Mouse (Mus musculus) v-Abl transformed pro-B cells (cell line): ENCODE data around the gene Tff2.

Source experiments
- in situ Hi-C, 2 experiments: fragments of 400-800 bp; cut with MboI; formaldehyde crosslinking; loops; one replicate each; pipeline ENCODE4 v1.15.1; 2025; ENCODE audit not compliant: unreplicated experiment in 2 of 2

Gene Tff2

GRCm38 (mm10) chr17:31138398-31138797, 5.7 kb downstream of the Tff2 start:
- in situ Hi-C loops: loop anchor here in 1 of 2 experiments (5.0 kb wide), 1 partner anchor 134 kb away; no protein-coding TSS in a partner anchor

DNA sequence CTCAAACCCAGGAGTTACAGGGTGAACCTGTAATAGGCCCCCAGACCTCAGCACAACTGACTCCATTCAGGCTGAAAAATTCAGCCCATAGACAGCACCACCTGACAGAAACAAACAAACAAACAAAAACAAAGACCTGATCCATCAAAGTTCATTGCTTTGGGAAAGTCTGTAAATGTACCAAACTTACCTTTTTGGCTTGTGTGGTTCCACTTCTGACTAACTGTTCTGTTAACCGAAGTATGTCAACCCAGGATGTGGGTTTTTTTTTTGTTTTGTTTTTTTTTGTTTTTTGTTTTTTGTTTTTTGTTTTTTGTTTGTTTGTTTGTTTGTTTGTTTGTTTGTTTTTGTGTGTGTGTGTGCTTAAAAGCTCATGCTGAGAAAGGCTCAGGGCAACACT, 7.3 kb downstream of the Tff2 start:
- in situ Hi-C loops: loop anchor here in 1 of 2 experiments (5.0 kb wide), 1 partner anchor 135 kb away; no protein-coding TSS in a partner anchor

DNA sequence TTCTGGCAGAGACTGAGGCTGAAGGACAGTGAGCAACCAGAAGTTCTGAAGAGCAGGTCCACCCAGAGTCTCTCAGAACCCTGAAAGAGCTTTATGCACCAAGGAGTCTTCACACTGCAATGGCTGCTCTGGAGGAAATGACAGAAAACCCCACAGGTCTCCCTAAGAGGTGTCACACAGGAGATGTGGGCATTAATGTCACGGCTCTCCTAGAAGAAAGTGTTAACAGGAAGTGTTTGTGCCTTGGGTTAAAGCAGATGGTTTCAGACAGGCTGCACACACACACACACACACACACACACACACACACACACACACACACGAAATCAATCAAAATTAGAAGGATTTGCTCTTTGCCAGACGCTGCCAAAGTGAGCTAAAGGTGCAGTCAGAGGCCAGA, 7.8 kb downstream of the Tff2 start:
- in situ Hi-C loops: loop anchor here in 1 of 2 experiments (5.0 kb wide), 1 partner anchor 136 kb away; no protein-coding TSS in a partner anchor

GRCm38 (mm10) chr17:31134913-31135312, 9.2 kb downstream of the Tff2 start:
- in situ Hi-C loops: loop anchor here in 1 of 2 experiments (5.0 kb wide), 1 partner anchor 137 kb away; no protein-coding TSS in a partner anchor

DNA sequence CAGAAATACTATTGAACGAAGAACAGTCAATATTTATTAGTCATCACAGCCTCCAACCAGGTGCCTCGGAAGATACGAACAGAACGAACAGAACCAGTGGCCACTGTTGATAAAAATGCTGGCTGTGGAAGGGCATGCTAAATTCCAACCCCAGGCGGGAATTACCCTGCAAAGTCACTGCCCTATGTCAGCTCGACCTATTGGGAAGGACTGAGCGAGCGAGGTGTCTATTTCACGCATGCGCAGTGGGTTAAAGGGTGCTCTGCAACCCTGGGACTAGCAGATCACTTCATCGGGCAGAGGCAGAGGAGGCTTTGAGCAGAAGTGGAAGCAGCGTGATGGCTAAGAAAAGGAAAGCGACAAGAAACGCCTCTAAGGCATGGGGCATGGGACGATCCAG, 10.3 kb downstream of the Tff2 start:
- in situ Hi-C loops: no loop called here

DNA sequence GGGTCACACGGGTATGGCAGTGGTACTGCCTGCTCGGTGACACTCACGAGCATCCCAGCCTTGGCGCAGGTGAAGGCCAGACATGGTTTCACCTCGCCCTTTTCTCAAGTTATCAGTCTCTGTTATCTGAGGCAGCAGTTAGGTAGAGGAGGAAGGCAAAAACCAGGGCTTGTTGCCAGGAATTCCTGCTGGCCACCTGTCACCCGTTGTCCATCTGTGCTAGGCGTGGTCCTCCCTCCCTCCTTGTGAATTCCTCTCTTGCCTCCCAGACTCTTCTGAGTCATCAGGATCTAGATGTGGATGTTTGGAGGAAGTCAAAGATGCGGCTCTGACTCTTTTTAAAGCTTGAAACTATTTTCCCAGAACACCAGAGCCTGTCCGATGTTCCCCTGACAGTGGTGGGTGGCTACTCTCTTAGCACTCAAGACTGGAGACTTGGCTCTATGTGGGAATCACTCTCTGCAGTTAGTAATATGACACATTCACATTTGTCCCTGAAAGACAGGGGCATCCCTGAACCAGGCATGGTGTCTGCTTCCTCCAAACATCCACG, 12.7 kb downstream of the Tff2 start:
- in situ Hi-C loops: no loop called here

DNA sequence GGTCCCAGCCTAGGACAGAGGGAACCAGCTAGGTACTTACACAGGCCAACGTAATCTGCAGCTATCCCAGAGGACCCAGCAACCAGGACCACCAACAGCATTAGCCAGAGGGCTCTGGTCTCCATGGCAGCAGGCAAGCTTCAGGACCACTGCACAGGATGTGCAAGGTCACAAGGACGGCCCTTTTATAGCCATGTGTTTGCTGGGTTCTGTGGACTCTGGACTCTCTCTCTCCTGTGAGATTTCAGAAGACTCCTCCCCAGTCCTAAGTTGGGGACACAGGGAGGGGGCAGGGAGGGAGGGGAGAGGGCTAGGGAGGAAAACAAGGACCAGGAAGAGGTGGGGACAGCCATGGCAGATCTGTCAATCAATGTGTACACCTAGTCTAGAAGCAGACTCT, 14.6 kb downstream of the Tff2 start, which contains the start of gene Tff3:
Gene Tff3, minus strand, starts transcription at position 195 of the 400 bp plus-strand sequence.
- in situ Hi-C loops: loop anchor here in 1 of 2 experiments (5.0 to 10.0 kb wide), 2 partner anchors 148 to 535 kb away; partner anchors contain the start of gene Rsph1

DNA sequence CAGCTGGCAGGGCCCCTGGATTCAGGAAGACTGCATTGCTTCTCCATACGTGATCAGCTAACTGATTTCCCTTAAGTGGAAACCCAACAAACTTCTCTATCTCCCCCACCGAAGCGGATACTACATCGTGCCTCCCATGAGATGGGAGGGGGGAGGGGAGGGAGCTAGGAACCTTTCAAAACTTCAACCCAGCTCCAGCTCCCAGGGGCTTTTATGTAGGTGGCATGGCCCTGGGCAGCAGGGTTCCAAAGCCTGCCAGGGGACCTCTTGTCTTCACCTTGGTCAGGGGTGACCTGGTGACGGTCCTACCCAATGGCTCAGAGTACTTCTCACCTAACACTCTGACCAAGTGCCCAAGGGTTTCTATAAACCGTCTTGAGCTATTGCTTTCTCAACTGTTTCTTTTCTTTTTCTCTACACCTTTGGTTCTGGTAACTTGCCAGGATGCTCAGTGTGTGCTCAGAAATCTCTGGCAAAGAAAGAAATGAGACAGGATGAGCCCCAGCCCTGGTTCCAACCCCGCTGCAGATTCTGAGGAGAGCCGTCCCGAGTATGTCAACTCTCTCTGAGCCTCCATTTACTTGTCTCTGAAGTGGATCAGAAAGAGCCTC, 15.3 kb downstream of the Tff2 start:
- in situ Hi-C loops: loop anchor here in 1 of 2 experiments (5.0 to 10.0 kb wide), 2 partner anchors 148 to 536 kb away; partner anchors contain the start of gene Rsph1

GRCm38 (mm10) chr17:31125548-31126266, 18.4 kb downstream of the Tff2 start:
- in situ Hi-C loops: loop anchor here in 1 of 2 experiments (5.0 to 10.0 kb wide), 2 partner anchors 152 to 539 kb away; partner anchors contain the start of gene Rsph1

DNA sequence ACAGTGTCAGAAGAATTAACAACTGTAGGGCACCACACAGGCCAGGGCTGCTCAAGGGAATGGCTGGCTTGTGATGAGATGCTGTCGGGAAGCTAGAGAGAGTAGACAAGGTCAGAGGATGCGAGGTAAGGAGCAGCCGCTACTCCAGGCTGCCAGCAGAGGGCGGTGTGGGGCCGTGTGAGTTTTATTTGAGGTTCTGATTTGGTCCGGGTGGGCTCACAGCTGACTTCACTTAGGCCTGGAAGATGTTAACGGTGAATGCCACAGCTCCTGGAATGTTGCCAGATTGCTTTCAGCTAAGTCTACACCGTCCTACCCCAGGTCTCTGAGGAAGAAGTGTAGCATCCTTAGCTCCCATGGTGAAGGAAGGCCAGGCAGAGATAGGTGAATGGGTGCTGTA, 22.1 kb downstream of the Tff2 start:
- in situ Hi-C loops: loop anchor here (5.0 to 25.0 kb wide), 4 partner anchors 310 to 543 kb away; partner anchors contain the start of gene U2af1 (in 1 of the 2)

- in situ Hi-C loops: loop anchor here (5.0 to 25.0 kb wide), 4 partner anchors 102 to 543 kb away; partner anchors contain the start of gene U2af1 (in 1 of the 2)
Measured at GRCm38 (mm10) chr17:31119429-31119828, 24.7 kb downstream of the Tff2 start.

GRCm38 (mm10) chr17:31117946-31118345, 26.1 kb downstream of the Tff2 start:
- in situ Hi-C loops: loop anchor here (5.0 to 25.0 kb wide), 4 partner anchors 101 to 544 kb away; partner anchors contain the start of gene U2af1 (in 1 of the 2)

GRCm38 (mm10) chr17:31116063-31116462, 28.0 kb downstream of the Tff2 start:
- in situ Hi-C loops: loop anchor here (5.0 to 25.0 kb wide), 4 partner anchors 99 to 546 kb away; partner anchors contain the start of gene U2af1 (in 1 of the 2)

- in situ Hi-C loops: loop anchor here (5.0 to 25.0 kb wide), 4 partner anchors 36 to 549 kb away; partner anchors contain the start of gene U2af1 (in 1 of the 2)
Measured at GRCm38 (mm10) chr17:31113191-31113856, 30.8 kb downstream of the Tff2 start.

- in situ Hi-C loops: loop anchor here (25.0 kb wide), 2 partner anchors 296 to 554 kb away; partner anchors contain the start of gene U2af1 (in 1 of the 2)
Measured at GRCm38 (mm10) chr17:31108388-31108787, 35.7 kb downstream of the Tff2 start.

- in situ Hi-C loops: loop anchor here (25.0 kb wide), 2 partner anchors 292 to 558 kb away; partner anchors contain the start of gene U2af1 (in 1 of the 2)
Measured at GRCm38 (mm10) chr17:31103823-31104222, 40.3 kb downstream of the Tff2 start.

DNA sequence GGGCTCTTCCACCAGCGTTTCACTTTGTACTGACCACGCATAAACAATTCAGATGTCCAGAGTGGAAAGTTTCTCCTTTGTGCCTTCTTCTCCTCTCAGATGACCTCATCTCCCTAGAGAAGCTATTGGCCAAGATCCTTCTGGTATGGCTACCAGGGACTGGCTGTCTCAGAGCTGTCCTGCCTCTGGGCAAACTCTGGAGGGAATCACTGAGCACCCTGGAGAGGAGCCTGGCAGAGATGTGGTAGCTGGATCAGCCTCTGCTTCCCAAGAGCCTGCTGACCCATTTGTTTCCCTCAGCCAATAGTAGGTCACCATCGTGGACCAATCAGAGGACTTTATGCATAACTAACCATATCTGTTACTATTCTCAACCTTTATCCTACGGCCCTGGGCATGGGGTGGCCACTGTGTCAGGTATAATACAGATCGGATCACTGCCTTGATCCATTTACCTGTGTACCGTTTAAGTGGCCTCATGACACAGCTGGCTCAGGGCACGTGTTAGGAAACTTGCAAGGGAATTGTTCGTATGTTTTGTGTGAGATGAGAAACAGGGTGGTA, 41.0 kb downstream of the Tff2 start:
- in situ Hi-C loops: loop anchor here (25.0 kb wide), 2 partner anchors 291 to 559 kb away; partner anchors contain the start of gene U2af1 (in 1 of the 2)

GRCm38 (mm10) chr17:31098788-31099187, 45.3 kb downstream of the Tff2 start:
- in situ Hi-C loops: no loop called here

DNA sequence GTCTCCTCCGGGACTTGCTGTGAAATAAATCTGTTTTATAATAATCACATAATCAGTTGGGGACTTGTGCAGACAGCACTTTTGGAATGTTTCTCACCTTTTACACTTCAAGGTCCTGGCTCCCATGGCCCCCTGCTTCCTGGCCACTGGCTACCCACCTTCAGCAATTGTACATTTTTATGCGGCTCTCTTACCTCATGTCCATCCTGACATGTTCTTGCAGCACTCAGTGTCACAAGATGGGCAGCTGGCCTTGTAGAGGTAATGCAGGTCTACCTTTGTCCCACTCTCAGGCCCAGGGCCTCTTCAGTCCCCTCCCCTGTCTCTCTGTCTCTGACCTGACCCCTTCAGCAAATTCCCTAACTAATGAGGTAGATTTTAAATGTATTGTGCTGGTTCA, 47.2 kb downstream of the Tff2 start:
- in situ Hi-C loops: no loop called here
